Mouse (Mus musculus) ES-CJ7 (cell line): ENCODE data around the gene BC017158.

Experiments
- DNase-seq: peaks from one replicate; pipeline ENCODE4 v3.0.0; 2011; ENCODE audit warnings: low read depth, low spot score

BC017158 gene

GRCm38 (mm10) chr7:128309776-128310175 lies 11.8 kb upstream of the BC017158 start:
- no peak for DNase-seq

- no peak for DNase-seq
Observed at GRCm38 (mm10) chr7:128309216-128309615, 11.2 kb upstream of the BC017158 start.

- no peak for DNase-seq
Observed at GRCm38 (mm10) chr7:128307851-128308250, 9.9 kb upstream of the BC017158 start.

- peak; percentile 51 for DNase-seq
Observed at GRCm38 (mm10) chr7:128304907-128305306, 6.9 kb upstream of the BC017158 start.

- no peak for DNase-seq
Observed at GRCm38 (mm10) chr7:128304198-128304597, 6.2 kb upstream of the BC017158 start.

DNA sequence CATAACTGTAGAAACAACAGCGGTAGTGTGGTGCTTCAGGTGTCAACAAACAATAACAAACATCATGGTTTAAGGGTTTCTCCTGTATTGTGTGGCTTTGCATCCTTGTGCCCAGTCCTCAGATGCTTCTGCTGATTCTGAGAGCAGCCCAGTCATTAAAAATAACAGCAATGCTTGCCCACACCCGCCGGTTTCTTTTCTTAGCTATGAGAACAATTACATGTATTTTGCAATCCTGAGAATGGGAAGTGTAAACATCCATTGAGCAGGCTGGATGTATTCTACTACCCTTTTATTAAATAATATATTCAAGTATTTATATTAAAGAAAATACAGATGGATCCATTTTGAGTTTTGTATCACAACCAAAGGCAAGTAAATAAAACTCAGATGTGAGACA lies 4.2 kb upstream of the BC017158 start:
- no peak for DNase-seq

GRCm38 (mm10) chr7:128300952-128301351 lies 3.0 kb upstream of the BC017158 start:
- DNase-seq: no peak

- DNase-seq: no peak
Observed at GRCm38 (mm10) chr7:128298481-128299342, 742 bp upstream of the BC017158 start.

DNA sequence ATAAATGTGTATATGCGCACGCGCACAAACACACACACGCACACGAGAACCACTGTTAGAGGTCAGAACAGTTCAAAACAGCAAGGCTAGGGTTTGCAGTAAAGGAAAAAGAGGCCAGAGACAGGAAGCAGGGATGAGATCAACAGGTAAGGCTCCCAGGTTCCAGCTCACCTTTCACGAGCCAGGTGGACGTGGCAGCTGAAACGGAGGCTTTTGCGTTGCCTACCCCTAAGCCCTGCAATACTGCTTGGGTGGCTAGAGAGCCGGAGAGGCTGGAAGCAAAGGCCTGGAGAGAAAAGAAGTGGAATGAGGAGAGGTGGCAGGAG lies 716 bp downstream of the BC017158 start:
- no peak for DNase-seq

GRCm38 (mm10) chr7:128296514-128296913 lies 1.5 kb downstream of the BC017158 start:
- DNase-seq: no peak

DNA sequence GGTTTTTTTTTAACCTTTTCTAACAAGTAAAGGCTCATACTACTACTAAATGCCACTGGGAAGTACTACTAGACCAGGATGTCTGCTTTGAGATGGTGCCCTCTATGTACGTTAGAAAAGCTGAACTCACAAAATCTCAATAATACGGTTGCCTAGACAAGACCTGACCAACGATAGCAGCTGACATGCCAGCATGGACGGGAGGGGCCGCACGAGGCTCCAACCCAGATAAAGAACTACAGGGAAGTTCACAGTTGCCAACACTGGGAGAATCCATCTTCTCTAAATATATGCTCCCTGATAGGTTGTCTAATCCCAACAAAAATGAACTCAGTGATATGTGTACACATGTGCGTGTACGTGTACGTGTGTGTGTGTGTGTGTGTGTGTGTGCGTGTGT lies 3.2 kb downstream of the BC017158 start:
- no peak for DNase-seq

DNA sequence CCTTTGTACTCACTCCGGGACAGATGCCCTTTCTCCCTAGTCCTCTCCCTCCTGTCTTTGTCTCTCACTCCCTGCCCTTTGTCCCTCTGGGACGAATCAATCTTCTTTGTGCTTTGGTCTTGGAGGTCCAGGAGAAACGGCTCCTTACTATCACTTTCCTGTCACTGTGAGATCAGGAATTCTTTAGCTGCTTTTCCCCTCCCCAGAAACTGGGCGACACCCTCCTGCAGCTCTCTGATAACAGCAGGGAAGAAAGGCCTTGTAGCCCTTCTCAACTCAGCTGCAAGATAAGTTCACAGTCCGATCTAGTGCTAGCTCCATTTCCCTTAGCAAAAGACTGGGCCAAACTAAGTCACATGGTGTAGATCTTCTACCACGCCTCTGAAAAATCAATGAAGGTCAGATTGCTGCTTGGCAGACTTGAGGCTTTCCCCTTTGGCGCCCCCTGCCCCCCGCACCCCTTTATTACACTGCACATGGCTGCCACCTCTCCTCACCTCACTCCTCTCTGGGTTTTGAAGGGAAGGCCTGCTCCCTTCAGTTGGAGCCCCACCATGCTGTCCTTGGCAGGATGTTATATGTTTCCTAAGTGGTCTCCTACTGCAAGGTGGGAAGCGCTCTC lies 8.9 kb downstream of the BC017158 start:
- no peak for DNase-seq

DNA sequence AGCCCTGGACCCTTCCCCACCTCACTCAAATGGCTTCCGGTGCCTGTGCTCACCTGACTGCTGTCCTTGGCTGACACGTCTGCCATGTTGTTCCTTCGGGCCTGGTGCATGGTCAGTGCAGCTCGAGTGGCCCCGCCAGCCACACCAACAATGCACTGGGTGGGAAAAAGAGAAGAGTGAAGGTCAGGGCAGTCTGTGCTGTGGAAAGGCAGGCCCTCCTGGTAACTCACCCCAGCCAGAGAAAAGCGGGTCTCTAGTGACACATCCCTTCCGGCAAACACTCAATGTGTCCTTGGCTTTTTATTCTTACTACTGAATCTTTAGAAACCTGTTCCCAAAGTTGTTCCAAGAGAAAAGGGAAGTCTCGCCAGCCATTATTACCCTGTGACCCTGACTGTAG lies 12.9 kb downstream of the BC017158 start:
- no peak for DNase-seq

- no peak for DNase-seq
Observed at GRCm38 (mm10) chr7:128284047-128284446, 13.9 kb downstream of the BC017158 start.

- DNase-seq: no peak
Observed at GRCm38 (mm10) chr7:128282532-128283244, 15.3 kb downstream of the BC017158 start.

DNA sequence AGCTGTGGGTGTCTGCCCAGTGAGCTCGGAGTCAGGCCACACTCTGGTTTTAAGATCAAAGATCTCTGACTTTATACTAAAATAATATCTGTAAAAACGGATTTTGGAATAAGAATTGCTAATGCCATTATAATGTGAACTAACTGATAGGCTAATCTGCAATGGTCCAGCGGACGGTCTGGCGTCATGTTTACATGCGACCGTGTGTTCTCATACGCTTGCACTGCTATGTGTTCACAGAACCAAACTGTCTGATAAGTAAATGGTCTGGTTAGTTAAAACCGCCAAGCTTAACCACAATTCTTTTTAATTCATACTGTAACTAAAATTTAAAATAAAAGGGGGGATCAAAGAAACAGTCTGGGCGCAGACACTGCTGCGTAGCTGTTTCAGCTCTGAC lies 16.2 kb downstream of the BC017158 start:
- DNase-seq: no peak

- DNase-seq: no peak
Observed at GRCm38 (mm10) chr7:128279750-128280149, 18.2 kb downstream of the BC017158 start.

GRCm38 (mm10) chr7:128276051-128276450 lies 21.9 kb downstream of the BC017158 start:
- peak; percentile 59 for DNase-seq

GRCm38 (mm10) chr7:128271496-128271895 lies 26.5 kb downstream of the BC017158 start:
- no peak for DNase-seq

- DNase-seq: peak; percentile 60
Observed at GRCm38 (mm10) chr7:128270431-128270850, 27.5 kb downstream of the BC017158 start.

DNA sequence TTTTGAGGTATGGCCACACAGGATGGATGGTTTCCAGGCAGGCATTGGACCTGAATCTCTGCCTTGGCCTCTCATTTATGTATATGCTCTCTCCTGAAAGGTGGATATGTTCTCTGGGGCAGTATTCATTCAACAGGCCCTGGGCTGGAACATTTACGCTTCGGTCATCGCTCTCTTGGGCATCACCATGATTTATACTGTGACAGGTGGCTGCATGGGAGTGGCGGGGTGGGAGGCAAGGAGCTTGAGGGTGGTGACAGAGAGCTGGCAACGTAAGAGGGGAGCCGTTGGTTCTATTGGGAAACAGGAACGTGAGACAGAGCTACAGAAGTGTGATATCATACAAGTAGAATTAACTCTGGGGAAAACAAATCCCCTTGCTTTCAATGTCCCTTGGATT lies 30.2 kb downstream of the BC017158 start:
- no peak for DNase-seq

GRCm38 (mm10) chr7:128267391-128267790 lies 30.6 kb downstream of the BC017158 start:
- DNase-seq: no peak

DNA sequence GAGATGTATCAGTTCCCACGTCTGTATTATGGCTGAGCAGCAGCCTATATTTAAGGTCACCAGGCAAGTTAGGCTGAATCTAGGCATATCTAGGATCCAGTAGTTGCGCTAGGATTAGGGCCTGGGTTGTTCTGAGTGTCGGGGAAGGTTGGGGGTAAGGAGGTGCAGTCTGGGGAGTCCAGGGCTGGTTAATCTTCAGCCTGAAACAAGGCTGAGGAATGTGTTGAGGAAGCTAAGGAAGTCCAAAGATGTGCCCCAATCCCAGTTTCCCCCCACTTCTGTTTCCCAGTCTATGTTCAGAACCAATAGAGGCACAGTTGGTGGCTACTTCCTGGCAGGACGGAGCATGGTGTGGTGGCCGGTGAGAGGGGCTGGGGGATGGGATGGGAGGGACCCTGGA lies 31.9 kb downstream of the BC017158 start:
- DNase-seq: no peak
